Mouse (Mus musculus) neural tube, embryonic 15.5 days (tissue): ENCODE results near the gene Aagab. TPM values are rescaled to one million over a fixed set of nuclear protein-coding genes. Genes with fewer than 3 reads are reported as not detected.

ENCODE experiments used
- ATAC-seq: fragments of 200-750 bp; cut with Nextera tagmentation; 2 replicates; pipeline ENCODE4 v1.8.0; 2017; ENCODE audit warnings: mild to moderate bottlenecking, moderate TSS enrichment, moderate library complexity; ENCODE audit not compliant: low FRiP score
- H3K27ac ChIP-seq: fragments of 300-500 bp; sonication (generic); replicated peaks from 2 replicates; pipeline ENCODE4 v1.5.1; 2015; ENCODE audit warnings: mild to moderate bottlenecking, inconsistent platforms
- H3K27me3 ChIP-seq: fragments of 300-500 bp; sonication (generic); replicated peaks from 2 replicates; pipeline ENCODE4 v1.6.1; 2015; ENCODE audit warnings: inconsistent platforms
- H3K36me3 ChIP-seq: fragments of 300-500 bp; sonication (generic); 2 replicates; pipeline ENCODE4 v1.6.1; 2015; ENCODE audit warnings: inconsistent platforms
- H3K4me1 ChIP-seq: fragments of 300-500 bp; sonication (generic); 2 replicates; pipeline ENCODE4 v1.6.1; 2015; ENCODE audit warnings: inconsistent platforms
- H3K4me2 ChIP-seq: fragments of 300-500 bp; sonication (generic); 2 replicates; pipeline ENCODE4 v1.6.1; 2015; ENCODE audit warnings: inconsistent platforms, mild to moderate bottlenecking, moderate library complexity
- H3K4me3 ChIP-seq: fragments of 300-500 bp; sonication (generic); replicated peaks from 2 replicates; pipeline ENCODE4 v1.5.1; 2015; ENCODE audit warnings: mild to moderate bottlenecking, inconsistent platforms
- H3K9ac ChIP-seq: fragments of 300-500 bp; sonication (generic); replicated peaks from 2 replicates; pipeline ENCODE4 v1.6.1; 2015; ENCODE audit warnings: mild to moderate bottlenecking, inconsistent platforms
- H3K9me3 ChIP-seq: fragments of 300-500 bp; sonication (generic); replicated peaks from 2 replicates; pipeline ENCODE4 v1.6.1; 2016; ENCODE audit warnings: inconsistent platforms
- WGBS: fragments of 180-500 bp; shearing (Covaris S2); methylation state at CpG from one replicate; pipeline ENCODE4 v1.1.7; 2015; ENCODE audit warnings: mixed read lengths; 5-methylcytosine and 5-hydroxymethylcytosine counted together
- polyA plus RNA-seq: library from polyadenylated mRNA; unstranded; fragments of >200 nt; fragmentation: Nextera tagmentation; extraction: Ambion mirVana; gene quantifications from 2 replicates; pipeline ENCODE4 v1.2.1, GENCODE M21; 2015

Gene Aagab
- polyA plus RNA-seq, 1 experiment from 2014 or later = 56.0 TPM

- Histone ChIP-seq H3K9ac (no peak overlapping the region), H3K4me3 (no peak overlapping the region), H3K27me3 (no peaks in the 10 kb centered on the region), H3K9me3 (no peaks in the 10 kb centered on the region), H3K27ac (no peak overlapping the region), H3K36me3 (no peaks in the 10 kb centered on the region), H3K4me1 (peaks cover 43% of the 10 kb centered on the region), H3K4me2 (no peak overlapping the region)
- ATAC-seq = no peak
- WGBS = 78% methylated on average over 8 of the region's 8 CpGs
Observed at GRCm38 (mm10) chr9:63609246-63609645, 6.8 kb downstream of the Aagab start.

- Histone ChIP-seq H3K4me2 (no peak overlapping the region), H3K9me3 (no peaks in the 10 kb centered on the region), H3K9ac (no peak overlapping the region), H3K27me3 (no peaks in the 10 kb centered on the region), H3K36me3 (no peaks in the 10 kb centered on the region), H3K27ac (no peak overlapping the region), H3K4me1 (peaks cover 43% of the 10 kb centered on the region), H3K4me3 (no peak overlapping the region)
- ATAC-seq = no peak
- WGBS = 95% methylated on average over 2 of the region's 2 CpGs
Observed at GRCm38 (mm10) chr9:63609776-63610175, 7.3 kb downstream of the Aagab start.

- H3K27me3 ChIP-seq = no peaks in the 10 kb centered on the region
- no peak overlapping the region for H3K4me3 ChIP-seq
- H3K36me3 ChIP-seq = no peaks in the 10 kb centered on the region
- no peak overlapping the region for H3K4me2 ChIP-seq
- H3K4me1 ChIP-seq = peaks cover 43% of the 10 kb centered on the region
- 86% methylated on average over 6 of the region's 6 CpGs for WGBS
- no peak overlapping the region for H3K9ac ChIP-seq
- 0 out of 2 replicates have a peak overlapping the region, but pooled peaks have one; percentile 15 for H3K27ac ChIP-seq
- ATAC-seq = no peak
- H3K9me3 ChIP-seq = no peaks in the 10 kb centered on the region
Observed at GRCm38 (mm10) chr9:63610231-63610630, 7.8 kb downstream of the Aagab start.

- no peak for ATAC-seq
- no peaks in the 10 kb centered on the region for H3K27me3 ChIP-seq
- 19% methylated on average over 13 of the region's 13 CpGs for WGBS
- no peak overlapping the region for H3K4me3 ChIP-seq
- 0 out of 2 replicates have a peak overlapping the region, but pooled peaks have one; percentile 56 for H3K27ac ChIP-seq
- 0 out of 2 replicates have a peak overlapping the region, but pooled peaks have one; percentile 24 for H3K9ac ChIP-seq
- H3K4me1 ChIP-seq = peaks cover 43% of the 10 kb centered on the region
- H3K9me3 ChIP-seq = no peaks in the 10 kb centered on the region
- no peak overlapping the region; the same call in 1 of the 2 replicates for H3K4me2 ChIP-seq
- H3K36me3 ChIP-seq = no peaks in the 10 kb centered on the region
Observed at GRCm38 (mm10) chr9:63610841-63611366, 8.4 kb downstream of the Aagab start.

DNA sequence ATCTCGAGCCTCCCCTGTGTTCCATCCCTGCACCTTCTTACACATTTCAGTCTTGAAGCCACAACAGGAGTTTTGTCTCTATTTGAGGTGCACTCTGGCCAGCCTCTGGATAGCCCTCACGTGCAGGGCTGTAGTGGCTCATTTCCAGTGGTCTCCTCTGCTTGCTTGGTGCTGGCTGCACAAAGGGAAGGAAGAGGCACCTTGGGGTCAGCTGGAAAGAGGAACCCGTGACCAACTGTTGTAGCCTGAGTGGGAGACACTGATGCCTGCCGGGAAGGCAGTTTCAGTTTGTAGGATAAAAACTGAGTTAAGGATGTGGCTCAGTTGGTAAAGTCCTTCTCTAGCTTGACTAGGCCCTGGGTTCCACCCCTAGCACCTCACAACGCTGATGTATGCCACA is 9.5 kb downstream of the Aagab start:
- H3K4me1 ChIP-seq = peaks cover 43% of the 10 kb centered on the region
- no peak overlapping the region for H3K27ac ChIP-seq
- no peak overlapping the region for H3K4me3 ChIP-seq
- no peaks in the 10 kb centered on the region for H3K9me3 ChIP-seq
- no peak overlapping the region for H3K4me2 ChIP-seq
- no peaks in the 10 kb centered on the region for H3K27me3 ChIP-seq
- no peak overlapping the region for H3K9ac ChIP-seq
- ATAC-seq = no peak
- peaks cover 2% of the 10 kb centered on the region for H3K36me3 ChIP-seq
- WGBS = 63% methylated on average over 5 of the region's 5 CpGs

- H3K4me2 ChIP-seq = peak overlapping the region; percentile 20; the same call in 1 of the 2 replicates
- WGBS = 40% methylated on average over 16 of the region's 16 CpGs
- H3K27ac ChIP-seq = no peak overlapping the region
- H3K36me3 ChIP-seq = peaks cover 9% of the 10 kb centered on the region
- no peak overlapping the region for H3K4me3 ChIP-seq
- no peaks in the 10 kb centered on the region for H3K9me3 ChIP-seq
- H3K27me3 ChIP-seq = no peaks in the 10 kb centered on the region
- no peak overlapping the region for H3K9ac ChIP-seq
- H3K4me1 ChIP-seq = peaks cover 43% of the 10 kb centered on the region
- ATAC-seq = peak; percentile 57
Observed at GRCm38 (mm10) chr9:63612565-63613515, 10.4 kb downstream of the Aagab start.

GRCm38 (mm10) chr9:63613569-63613968 is 11.1 kb downstream of the Aagab start:
- Histone ChIP-seq H3K4me3 (no peak overlapping the region), H3K36me3 (peaks cover 15% of the 10 kb centered on the region), H3K9ac (no peak overlapping the region), H3K27me3 (no peaks in the 10 kb centered on the region), H3K27ac (no peak overlapping the region), H3K4me2 (peak overlapping the region; percentile 20; the same call in 1 of the 2 replicates), H3K9me3 (no peaks in the 10 kb centered on the region), H3K4me1 (peaks cover 43% of the 10 kb centered on the region)
- 46% methylated on average over 1 of the region's 1 CpGs for whole genome bisulfite sequencing
- ATAC-seq = no peak

DNA sequence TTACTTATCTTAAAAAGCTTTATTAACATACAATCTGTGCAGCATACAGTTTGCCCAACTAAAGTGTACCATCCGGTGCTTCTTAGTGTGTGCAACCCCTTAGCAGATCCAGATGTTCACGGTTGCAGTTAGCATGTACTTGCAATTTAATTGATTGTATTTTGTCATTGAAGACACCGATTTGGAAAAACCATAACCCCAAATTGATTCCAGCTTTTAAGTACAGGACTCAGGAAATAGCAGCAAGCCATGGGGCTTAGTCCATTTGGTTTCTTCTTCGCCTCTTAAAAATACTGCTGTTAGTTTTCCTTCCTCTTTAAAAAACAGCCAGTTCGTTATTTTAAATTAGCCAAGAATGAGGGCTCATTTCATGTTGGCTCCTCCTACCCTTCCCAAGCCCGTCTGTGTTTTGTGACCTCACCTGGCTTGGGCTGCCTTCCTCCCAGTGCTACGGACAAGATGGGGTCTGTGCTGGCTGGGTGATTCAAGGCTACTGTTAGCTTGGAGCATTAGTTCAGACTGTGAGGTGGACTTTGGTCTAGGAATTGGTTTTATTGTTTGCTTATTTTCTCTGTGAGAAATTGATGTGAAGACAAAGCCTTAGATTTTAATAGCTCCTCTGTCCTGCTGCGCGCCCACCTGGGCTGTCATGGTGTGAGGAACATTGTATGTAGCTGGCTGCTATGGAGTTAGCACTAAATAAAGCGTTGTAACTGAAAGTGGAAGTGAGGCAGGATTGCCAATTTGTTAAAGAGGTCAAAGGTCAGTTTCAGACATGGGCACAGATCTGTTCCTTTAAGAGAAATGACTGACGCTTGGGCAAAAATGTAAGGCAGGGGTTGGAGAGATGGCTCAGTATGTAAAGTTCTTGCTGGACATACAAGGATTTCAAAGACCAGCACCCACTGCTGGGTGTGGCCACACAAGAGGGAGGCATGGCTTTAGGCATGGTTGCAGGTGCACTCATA is 11.8 kb downstream of the Aagab start:
- H3K27me3 ChIP-seq = no peaks in the 10 kb centered on the region
- no peak overlapping the region for H3K27ac ChIP-seq
- no peak for ATAC-seq
- no peak overlapping the region for H3K9ac ChIP-seq
- H3K9me3 ChIP-seq = no peaks in the 10 kb centered on the region
- peaks cover 43% of the 10 kb centered on the region for H3K4me1 ChIP-seq
- no peak overlapping the region for H3K4me3 ChIP-seq
- peaks cover 18% of the 10 kb centered on the region for H3K36me3 ChIP-seq
- H3K4me2 ChIP-seq = no peak overlapping the region
- 77% methylated on average over 11 of the region's 11 CpGs for WGBS

GRCm38 (mm10) chr9:63617967-63618366 is 15.5 kb downstream of the Aagab start:
- Histone ChIP-seq H3K27ac (no peak overlapping the region), H3K9ac (no peak overlapping the region), H3K4me1 (peaks cover 16% of the 10 kb centered on the region), H3K36me3 (peaks cover 31% of the 10 kb centered on the region), H3K4me3 (no peak overlapping the region), H3K9me3 (no peaks in the 10 kb centered on the region), H3K4me2 (no peak overlapping the region), H3K27me3 (no peaks in the 10 kb centered on the region)
- 96% methylated on average over 2 of the region's 2 CpGs for WGBS
- ATAC-seq = no peak

- ATAC-seq = no peak
Observed at GRCm38 (mm10) chr9:63623895-63624569, 21.6 kb downstream of the Aagab start.

More at GRCm38 (mm10) chr9:63623895-63624569, 21.6 kb downstream of the Aagab start:
- no peaks in the 10 kb centered on the region for H3K9me3 ChIP-seq
- H3K9ac ChIP-seq = no peak overlapping the region
- no peak overlapping the region for H3K27ac ChIP-seq
- H3K4me1 ChIP-seq = 0 out of 2 replicates have a peak, but pooled peaks cover 2% of the 10 kb centered on the region
- 87% methylated on average over 15 of the region's 15 CpGs for WGBS
- peaks cover 23% of the 10 kb centered on the region for H3K36me3 ChIP-seq
- H3K4me2 ChIP-seq = no peak overlapping the region
- H3K4me3 ChIP-seq = no peak overlapping the region
- no peaks in the 10 kb centered on the region for H3K27me3 ChIP-seq
